Mouse (Mus musculus): ENCODE measurements around the gene Itga2.

DNA sequence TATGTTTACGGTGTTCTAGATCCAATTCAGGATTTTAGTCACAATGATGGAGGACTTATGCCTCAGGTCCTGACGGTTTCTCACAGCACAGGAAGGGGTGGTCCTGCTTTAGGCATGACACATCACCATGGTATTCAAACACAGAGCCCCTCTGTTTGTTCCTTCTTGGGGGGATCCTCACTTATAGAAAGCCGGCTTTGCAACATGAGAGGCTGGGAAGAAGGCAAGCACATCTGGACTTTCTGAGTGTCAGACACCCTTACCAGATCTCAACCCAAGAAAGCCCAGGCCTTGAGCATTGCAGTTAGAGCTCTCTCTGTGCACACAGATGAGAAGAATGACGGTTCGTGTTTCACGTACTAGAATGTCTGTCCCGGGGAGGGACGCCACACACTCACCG, 92.8 kb downstream of the Itga2 start:
- TF ChIP-seq MAFK (IDR thresholded peaks at IDR 0.05; ENCODE audit: insufficient read depth, low read depth, low read length) = no peak
- no peak for TF ChIP-seq HCFC1 (IDR thresholded peaks at IDR 0.05; ENCODE audit: borderline replicate concordance, insufficient read depth, low read length)

All from ES-E14 (cell line).